Mouse (Mus musculus) spleen, adult 12 weeks (tissue): ENCODE results near the gene Gm7544.
"Not testable (repeated sequence)": the region's sequence is repeated elsewhere in the genome, so short reads cannot be mapped to it uniquely, and the experiment has no call there.

Source experiments
- DNase-seq: peaks from one replicate; pipeline ENCODE4 v3.0.0; 2022; ENCODE audit warnings: low spot score

Gene Gm7544

DNA sequence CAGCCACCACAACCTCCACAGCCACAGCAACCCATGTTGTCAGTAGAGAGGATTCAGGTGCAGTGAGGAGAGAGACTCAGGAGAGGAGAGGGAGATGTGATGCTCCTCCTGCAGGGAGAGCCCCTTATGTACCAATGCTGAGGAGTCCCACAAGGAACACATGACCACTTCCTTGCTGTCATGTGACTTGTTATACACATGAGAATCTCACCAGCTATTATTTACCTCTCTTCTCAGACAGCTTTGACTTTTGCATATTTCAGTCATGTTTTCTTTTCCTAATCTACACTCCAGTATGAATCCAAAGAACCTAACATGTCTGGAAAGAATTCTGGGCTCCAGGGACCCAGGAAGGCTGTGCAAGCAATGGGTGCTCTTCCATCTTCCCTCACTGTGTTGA, at the start of gene Gm7544:
Gm7544 (minus strand) TSS at position 101 of the 400 bp plus-strand sequence.
- DNase-seq, result not testable (repeated sequence)

DNA sequence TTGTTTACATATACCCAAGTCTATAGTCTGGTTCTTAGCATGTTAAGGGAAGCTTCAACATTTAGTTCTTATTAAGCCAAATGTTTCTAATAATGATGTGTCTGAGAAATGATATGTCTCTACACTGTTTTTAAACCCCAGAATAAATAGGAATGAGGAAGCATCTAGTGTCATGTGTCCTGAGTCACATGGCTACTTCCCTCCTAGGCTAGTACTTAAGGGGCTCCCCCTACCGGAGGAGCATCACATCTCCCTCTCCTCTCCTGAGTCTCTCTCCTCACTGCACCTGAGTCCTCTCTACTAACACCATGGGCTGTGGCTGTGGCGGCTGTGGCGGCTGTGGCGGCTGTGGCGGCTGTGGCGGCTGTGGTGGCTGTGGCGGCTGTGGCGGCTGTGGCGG, 44.5 kb upstream of the Gm7544 start, which contains the start of gene Gm47959:
Gm47959 (plus strand) TSS at position 243 of the 400 bp plus-strand sequence.
- DNase-seq, result not testable (repeated sequence)

DNA sequence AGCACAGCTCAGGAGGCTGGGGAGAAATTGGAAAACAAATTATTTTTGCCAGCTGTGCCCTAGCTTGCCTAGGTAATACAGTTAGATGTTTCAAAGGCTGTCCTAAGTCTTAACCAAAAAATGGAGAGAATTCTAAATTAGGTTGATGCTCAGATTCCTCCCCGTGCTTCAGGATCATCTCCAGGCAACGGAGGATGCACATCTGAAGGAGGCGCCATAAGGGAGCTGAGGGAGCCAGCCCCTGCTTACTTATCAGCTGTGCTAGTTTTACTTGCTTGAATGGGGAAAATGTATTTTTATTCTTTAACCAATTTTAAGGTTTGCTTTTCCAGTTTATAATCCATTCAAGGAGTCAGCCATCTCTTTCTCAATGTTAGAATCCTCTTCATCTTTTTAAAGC, 38.1 kb upstream of the Gm7544 start:
- no peak for DNase-seq

DNA sequence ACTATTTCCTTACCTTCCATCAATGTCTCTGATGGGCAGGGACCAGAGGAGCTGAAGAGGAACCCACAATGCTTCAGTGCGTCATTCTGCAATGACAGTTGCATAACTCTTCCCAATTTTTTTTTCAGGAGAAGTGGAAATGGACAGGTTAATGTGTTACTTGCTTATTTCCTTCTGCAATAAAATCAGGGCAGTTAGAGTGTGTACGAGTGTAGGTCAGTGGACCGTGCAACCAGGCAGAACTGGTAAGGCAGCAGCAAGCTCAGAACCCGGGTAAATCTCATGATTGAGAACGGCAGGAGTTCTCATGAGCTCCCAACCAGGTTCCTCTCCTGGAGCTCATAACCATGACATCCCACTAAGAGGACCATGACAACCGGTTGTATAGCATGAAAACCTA, 36.3 kb upstream of the Gm7544 start:
- DNase-seq, result no peak

DNA sequence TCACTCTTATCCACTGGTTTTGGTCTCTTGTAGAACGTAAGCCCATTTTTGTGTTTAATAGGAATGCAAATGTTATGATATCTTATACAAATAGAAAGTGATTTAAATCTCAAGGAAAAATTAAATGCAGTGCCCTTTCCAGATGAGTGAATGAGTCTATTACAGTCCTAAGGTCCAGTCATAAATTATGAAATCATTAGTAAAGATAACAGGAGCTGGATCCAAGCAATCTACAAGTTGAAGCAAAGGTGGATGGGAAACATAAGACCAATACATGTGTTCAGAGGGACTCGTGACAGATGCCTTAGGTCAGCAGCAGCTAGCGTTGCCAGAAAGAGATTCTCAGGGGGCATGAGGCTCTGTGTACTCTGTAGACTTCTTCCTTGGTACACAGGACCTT, 35.8 kb upstream of the Gm7544 start:
- DNase-seq, result no peak

DNA sequence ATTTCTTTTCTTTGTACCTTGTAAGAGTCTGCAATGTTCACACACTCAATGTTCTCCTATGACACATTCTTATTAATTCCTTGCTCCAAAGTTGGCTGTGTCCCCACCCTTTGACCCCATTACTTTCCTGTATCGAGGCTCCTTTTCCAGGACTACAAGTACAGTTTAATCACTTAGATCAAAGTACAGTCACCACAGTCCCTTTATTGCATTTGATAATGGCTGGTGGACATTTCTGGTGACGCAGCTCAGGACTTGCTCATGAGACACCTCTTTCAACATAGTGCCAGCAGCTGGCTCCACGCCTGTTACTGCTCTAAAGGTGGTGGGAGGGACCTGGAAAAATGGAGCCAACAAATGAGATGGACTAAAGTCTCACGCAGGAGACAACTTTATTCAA, 35.2 kb upstream of the Gm7544 start:
- DNase-seq, result no peak

DNA sequence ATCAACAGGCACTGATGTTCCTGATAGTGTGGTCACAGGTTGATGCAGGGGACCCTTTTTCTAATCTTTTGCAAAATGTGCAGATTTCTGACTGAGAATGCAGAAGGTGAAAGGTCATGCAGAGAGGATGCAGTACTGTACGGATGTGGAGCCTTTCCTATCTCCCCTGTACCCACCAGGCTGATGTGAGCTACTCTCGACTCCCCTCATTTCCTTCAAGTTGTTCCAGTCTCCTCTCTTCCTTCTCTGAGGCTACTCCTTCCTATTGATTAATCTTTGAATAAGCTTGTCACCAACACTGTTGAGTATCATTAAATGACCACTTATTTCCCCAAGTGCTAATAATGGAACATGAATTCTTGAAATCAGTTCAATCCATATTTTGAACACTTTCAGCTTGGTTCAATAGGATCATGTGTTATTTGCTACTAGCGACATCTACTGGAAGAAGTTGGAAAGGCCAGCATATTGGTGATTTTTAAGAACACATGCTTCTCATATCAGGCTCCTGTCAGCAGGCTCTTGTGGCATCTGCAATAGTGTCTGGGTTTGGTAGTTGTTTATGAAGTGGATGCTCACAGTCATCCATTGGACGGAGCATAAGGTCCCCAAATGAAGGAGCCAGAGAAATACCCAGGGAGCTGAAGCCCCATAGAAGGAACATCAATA, 31.9 kb upstream of the Gm7544 start:
- DNase-seq, result no peak

DNA sequence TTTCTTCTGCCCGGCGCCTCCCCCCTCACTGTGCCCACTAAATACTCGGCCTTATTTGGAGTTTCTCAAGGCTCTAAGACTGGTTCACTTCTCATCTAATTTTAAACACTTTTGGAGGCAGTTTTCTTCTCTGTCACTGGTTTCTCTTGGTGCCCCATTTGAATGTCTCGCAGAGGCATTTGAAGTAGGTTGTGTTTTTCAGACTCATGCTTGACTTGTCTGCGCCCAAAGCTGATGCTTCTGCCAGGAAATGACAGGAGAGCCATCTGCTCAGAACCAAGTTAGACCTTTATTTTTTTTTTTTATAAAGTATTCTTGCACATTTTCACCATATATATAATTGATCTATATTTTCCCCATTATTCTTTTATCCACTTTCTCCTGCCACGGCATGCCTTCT, 30.9 kb upstream of the Gm7544 start:
- DNase-seq, result no peak

DNA sequence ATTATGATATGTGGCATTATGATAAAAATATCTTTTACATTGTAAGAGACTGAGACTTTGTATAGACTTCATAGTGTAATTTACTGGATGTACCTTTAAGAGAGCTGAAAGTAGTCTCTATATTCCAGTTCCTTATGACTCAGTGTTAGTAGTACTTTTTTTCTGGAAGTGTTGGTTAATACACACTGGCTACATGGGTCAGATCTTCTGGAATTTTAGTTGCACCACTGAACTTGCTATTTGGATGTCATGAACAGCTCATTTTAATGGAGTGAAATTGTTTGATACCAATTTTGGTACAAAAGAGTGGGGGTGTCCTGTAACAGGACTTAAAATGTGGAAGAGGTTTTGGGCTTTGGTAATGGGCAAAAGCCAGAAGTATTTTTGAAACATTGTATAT, 22.0 kb upstream of the Gm7544 start:
- DNase-seq, result no peak

DNA sequence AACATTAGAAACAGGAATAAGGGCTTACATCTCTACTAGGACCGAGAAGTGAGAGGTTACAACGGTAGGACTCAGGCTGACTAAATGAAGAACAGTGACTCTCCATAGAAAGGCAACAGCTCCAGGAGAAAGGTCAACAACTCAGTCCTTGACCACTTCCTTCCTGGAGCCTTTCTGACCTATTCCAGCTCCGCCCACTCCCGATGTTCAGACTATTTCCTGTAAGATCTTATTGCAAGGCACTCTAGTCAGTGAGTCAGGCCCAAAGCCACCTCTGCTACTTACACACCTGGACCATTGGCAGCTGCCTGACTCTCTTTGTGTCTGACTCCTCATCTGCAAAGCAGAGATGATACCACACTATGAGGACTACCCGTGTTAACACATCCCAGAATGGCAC, 19.9 kb upstream of the Gm7544 start:
- no peak for DNase-seq

DNA sequence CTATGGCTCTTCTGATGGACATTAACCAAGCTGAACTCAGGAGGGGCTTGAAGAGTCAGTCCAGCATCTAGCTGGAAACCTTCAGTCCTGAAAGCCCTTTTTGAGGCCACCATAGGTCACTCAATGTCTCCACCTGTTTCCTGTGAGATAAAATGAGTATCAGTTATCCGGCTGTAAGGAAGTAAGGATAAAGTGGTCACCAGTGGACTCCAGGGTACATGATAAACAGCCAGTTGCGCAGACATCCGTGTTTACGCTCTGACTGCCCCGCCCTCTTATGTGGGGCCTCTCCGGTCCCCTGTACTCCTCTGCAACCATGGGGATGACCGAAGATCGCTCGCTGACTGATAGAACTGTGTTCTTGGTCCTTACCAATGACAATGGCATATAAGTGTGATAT, 18.5 kb upstream of the Gm7544 start:
- DNase-seq, result no peak

DNA sequence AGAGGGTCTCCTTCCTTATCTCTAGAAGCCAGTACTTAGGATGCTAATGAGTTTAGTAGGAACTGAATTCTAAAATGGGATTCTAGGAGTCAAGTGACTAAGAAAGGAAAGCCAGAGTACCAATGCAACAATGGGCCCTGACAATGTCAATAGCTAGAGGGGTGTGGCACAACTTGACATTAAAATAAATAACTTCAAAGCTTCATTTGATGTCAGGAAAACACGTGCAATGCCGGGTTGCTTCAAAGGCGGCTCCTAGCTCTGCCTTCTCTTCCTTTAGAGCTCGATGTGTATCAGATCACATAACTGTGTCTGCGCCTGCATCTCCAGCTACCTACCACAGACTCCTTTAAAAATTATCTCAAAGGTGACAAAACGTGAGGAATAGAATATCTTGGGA, 18.1 kb upstream of the Gm7544 start:
- DNase-seq, result no peak

DNA sequence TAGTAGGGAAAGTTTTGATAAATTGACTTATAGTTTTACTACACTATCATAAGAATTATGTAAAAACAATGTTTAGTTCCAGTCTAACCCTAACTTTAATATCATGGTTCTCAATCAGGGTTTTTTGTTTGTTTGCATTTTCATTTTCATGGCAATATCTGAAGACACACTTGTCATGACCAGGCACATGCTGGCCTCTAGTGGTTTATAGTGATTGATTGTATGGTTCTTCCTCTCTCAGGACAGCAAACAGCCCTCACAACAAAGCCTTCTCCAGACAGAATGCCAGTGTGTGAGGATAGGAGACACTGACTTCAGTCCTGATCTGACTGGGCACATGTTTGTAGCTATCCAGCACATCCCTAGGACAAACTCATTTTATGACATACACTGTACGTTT, 17.4 kb upstream of the Gm7544 start:
- no peak for DNase-seq

DNA sequence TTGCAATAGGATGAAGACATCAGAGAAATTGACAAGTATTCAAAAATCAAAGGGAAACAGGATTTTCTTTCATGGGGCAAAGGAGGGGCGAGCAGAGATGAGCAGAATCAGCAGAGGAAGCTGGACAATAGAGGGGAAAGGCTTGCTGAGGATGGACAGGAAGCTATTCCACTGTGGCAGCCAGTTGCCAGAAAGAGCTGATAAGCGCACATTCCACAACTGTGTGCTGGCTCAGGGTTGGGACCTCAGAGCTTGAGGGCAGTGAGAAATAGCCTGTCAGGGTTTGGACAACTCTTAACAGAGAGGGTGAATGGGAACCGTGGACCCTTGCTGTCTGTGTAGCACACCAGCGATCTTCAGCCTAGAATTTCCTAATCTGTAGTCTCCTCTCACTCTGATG, 16.2 kb upstream of the Gm7544 start:
- no peak for DNase-seq

DNA sequence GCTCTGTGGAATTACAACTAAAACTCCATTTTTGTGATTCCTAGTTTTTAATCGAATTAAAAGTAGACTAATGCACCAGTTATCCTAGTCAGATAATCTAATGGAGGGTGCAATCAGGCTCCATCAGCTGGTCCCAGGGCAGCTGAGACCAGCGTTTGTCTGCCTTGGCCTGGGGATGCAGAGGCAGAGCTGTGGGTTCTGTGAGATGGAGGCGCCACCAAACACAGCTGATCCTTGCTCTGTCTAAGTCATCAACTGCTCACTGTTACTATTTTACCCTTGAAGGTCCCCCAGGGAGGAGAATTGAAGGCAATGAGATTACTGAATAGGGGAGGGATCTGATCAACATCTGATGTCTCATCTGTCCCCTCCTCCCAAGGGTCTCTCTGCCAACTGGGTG, 10.6 kb upstream of the Gm7544 start:
- DNase-seq, result no peak

DNA sequence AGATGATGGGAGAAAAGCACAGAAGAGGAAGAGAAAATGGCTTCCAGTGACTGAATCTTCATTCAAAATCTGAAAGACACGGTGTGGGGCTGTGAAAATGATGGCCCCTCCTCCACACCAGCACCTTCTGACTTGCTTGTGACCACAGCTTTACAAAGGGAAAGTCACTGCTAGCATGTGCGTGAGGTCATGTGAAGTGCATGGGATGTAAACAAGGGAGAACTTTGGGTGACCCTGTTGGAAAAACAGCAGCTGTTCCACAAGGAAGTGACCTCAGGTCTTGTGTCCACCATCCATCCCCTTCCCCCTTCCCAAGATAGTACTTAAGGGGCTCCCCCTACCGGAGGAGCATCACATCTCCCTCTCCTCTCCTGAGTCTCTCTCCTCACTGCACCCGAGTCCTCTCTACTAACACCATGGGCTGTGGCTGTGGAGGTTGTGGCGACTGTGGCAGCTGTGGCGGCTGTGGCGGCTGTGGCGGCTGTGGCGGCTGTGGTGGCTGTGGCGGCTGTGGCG, 4.1 kb upstream of the Gm7544 start, which contains the start of gene Gm47955:
Gm47955 (plus strand) TSS at position 417 of the 516 bp plus-strand sequence.
- DNase-seq, result no peak

DNA sequence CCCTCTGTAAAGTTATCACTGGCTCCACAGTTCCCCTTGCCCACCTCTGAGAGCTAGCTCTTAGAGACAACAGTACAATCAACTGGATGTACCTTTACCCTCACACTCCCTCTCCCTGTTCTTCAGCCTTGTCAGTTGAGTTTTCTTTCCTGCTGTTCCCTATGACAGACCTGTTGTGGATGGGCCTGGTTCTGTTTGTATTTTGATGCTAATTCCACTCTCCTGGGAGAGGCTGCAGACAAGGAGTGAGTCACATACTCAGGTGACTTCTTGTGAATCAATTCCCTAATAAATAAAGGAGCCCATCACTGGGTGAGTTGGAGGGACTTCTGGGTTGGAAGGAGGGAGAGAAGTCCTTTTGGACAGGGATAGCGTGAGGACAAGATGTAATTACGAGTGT, 7.2 kb downstream of the Gm7544 start:
- DNase-seq, result no peak

DNA sequence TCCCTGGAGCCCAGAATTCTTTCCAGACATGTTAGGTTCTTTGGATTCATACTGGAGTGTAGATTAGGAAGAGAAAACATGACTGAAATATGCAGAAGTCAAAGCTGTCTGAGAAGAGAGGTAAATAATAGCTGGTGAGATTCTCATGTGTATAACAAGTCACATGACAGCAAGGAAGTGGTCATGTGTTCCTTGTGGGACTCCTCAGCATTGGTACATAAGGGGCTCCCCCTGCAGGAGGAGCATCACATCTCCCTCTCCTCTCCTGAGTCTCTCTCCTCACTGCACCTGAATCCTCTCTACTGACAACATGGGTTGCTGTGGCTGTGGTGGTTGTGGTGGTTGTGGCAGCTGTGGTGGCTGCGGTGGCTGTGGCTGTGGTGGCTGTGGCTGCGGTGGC, 9.8 kb downstream of the Gm7544 start:
- DNase-seq, result not testable (repeated sequence)

DNA sequence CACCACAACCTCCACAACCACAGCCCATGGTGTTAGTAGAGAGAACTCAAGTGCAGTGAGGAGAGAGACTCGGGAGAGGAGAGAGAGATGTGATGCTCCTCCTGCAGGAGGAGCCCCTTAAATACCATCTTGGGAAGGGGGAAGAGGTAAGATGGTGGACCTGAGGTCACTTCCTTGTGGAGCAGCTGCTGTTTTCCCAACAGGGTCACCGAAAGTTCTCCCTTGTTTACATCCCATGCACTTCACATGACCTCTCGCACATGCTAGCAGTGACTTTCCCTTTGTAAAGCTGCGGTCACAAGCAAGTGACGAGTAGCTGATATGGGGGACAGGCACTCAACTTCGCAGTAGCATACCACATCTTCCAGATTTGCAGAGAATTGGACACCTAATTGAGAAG, 12.5 kb downstream of the Gm7544 start, which contains the start of gene A030003K21Rik:
A030003K21Rik (minus strand) TSS at position 94 of the 400 bp plus-strand sequence.
- not testable (repeated sequence) for DNase-seq

DNA sequence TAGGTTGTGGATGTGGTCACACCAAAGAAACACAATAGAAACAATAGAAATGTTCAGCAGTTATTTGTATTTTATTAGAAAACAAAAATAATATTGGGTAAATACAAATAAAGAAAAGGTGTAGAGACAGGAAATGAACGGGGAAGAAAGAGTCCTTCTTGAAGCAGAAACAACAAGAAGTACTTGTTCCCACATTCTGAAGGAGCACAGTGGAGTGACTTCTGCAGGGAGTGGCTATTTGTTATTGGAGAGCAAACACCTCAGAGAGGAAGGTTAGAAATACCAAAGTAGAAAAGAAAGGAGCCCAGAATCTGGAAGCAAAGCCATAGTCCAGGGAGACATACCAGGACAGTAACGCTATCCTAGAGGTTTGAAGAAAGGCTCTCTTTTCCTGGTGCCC, 13.3 kb downstream of the Gm7544 start:
- DNase-seq, result not testable (repeated sequence)

DNA sequence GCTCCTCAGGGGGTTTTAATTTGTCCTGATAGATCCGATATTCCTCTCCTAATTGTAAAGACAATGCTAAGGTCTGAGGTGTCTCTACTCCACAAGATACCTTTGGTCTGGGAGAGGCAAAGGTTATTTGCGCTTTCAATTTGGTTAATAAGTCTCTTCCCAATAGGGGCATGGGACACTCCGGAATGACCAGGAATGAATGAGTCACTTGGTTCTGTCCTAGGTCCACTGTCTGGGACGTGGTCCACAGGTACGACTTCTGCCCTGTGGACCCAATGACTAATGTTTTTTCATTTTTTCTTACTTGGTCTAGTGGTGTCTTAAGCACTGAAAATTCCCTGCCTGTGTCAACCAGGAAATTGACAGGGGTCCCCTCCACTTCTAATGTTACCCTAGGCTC, 17.1 kb downstream of the Gm7544 start:
- DNase-seq, result no peak

DNA sequence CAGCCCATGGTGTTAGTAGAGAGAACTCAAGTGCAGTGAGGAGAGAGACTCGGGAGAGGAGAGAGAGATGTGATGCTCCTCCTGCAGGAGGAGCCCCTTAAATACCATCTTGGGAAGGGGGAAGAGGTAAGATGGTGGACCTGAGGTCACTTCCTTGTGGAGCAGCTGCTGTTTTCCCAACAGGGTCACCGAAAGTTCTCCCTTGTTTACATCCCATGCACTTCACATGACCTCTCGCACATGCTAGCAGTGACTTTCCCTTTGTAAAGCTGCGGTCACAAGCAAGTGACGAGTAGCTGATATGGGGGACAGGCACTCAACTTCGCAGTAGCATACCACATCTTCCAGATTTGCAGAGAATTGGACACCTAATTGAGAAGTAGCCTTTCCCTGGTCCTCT, 24.5 kb downstream of the Gm7544 start, which contains the start of gene Gm6217:
Gm6217 (minus strand) TSS at position 74 of the 400 bp plus-strand sequence.
- not testable (repeated sequence) for DNase-seq

DNA sequence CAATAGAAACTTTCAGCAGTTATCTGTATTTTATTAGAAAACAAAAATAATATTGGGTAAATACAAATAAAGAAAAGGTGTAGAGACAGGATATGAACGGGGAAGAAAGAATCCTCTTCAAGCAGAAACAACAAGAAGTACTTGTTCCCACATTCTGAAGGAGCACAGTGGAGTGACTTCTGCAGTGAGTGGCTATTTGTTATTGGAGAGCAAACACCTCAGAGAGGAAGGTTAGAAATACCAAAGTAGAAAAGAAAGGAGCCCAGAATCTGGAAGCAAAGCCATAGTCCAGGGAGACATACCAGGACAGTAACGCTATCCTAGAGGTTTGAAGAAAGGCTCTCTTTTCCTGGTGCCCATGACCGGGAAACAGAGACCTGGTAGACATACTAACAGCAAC, 25.3 kb downstream of the Gm7544 start:
- DNase-seq, result not testable (repeated sequence)

DNA sequence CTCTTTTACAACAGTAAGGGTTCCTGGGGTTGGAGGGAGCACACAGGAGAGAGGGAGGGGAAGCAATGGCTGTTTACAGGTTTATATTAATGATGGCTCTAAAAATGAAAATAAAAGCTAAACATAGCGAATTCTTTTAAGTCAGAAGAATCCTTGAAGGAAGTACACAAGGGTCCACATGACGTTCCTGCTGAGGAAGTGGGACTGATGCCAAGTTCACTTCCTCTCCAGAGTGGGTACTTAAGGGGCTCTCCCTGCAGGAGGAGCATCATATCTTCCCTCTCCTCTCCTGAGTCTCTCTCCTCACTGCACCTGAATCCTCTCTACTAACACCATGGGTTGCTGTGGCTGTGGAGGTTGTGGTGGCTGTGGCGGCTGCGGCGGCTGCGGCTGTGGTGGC, 31.2 kb downstream of the Gm7544 start, which contains the start of gene A030014E15Rik:
A030014E15Rik (plus strand) TSS at position 268 of the 400 bp plus-strand sequence.
- DNase-seq, result no peak
